Mouse (Mus musculus) gastrocnemius, adult 2 months (tissue): Measurements from ENCODE around the gene Dcun1d4. TPM values are rescaled to one million over a fixed set of nuclear protein-coding genes. Genes with fewer than 3 reads are reported as not detected.
A peak's percentile ranks its signal among the peaks of the same experiment; 100 is the strongest.

ENCODE experiments used
- DNase-seq: peaks from one replicate; pipeline ENCODE4 v3.0.0; 2022
- H3K27ac ChIP-seq: fragments of 200-600 bp; 2 replicates; pipeline ENCODE4 v1.8.1; 2022; ENCODE audit warnings: mild to moderate bottlenecking
- H3K4me3 ChIP-seq: fragments of 200-600 bp; 2 replicates; pipeline ENCODE4 v1.8.1; 2022; ENCODE audit warnings: mild to moderate bottlenecking, moderate library complexity
- CTCF ChIP-seq: fragments of 200-600 bp; IDR thresholded peaks from 2 replicates; pipeline ENCODE4 v1.8.1; 2022; ENCODE audit warnings: antibody characterized with exemption, mild to moderate bottlenecking, moderate library complexity
- intact Hi-C: fragments of 180-260 bp; cut with DNase I; formaldehyde crosslinking; loops from one replicate; pipeline ENCODE4 v1.15.1; 2025
- total RNA-seq, 2 experiments: library from RNA; stranded (reverse); gene quantifications; 2 replicates each; pipeline ENCODE4 v1.2.3; 2021

Dcun1d4 gene
- total RNA-seq, 2 experiments from 2014 or later = 10.5 to 12.2 TPM

DNA sequence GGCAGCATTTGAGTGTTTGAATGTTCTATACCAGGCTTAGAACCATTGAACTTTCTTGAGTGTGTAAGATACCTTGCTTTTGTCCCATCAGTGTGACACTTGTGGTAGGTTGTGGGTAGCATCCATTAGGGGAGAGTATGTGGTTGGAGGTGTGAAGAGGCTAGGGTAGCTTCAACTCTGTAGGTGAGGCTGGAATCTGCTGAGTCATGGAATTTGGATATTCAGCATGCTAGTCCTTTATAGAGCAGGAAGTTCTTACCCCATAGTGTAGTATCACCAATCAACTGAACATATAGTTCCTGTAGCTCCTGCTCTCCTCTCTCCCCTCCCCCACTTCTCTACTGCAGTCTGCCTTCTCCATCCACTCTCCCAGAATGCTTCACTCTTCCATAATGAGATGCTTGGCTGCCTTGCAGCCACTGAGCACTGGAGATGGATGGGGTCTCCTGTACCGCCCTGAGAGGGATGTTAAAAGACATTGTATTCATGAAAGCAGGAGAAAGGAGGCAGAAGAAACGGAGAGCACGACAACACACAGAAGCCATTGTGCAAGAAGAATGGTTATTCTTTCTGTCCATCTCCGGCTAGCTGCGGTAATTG lies 3.3 kb downstream of the Dcun1d4 start:
- intact Hi-C loops = no loop called here
- Histone ChIP-seq H3K4me3 (no peak overlapping the region), H3K27ac (no peak overlapping the region)
- TF ChIP-seq CTCF = no peak
- DNase-seq = no peak

DNA sequence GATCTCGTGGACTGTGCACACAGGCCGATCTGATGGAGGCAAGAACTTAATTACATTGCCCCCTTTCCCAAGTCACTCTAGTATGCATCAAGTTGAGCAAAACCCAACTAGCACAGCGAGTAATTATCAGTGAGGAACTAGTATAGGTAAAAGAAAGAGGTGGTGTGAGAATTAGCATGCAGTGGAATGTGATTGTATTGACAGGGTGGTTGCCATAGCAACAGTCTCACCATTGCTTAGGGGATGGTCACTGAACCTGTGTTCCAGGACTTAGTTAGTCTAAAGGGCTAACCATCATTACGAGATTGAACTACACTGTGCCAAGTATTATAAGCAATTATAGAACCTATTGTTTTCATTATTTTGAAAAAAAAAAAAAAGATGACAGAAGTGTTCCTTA lies 5.7 kb downstream of the Dcun1d4 start:
- intact Hi-C loops = no loop called here
- H3K4me3 ChIP-seq = no peak overlapping the region
- TF ChIP-seq CTCF = no peak
- DNase-seq = no peak
- H3K27ac ChIP-seq = no peak overlapping the region

DNA sequence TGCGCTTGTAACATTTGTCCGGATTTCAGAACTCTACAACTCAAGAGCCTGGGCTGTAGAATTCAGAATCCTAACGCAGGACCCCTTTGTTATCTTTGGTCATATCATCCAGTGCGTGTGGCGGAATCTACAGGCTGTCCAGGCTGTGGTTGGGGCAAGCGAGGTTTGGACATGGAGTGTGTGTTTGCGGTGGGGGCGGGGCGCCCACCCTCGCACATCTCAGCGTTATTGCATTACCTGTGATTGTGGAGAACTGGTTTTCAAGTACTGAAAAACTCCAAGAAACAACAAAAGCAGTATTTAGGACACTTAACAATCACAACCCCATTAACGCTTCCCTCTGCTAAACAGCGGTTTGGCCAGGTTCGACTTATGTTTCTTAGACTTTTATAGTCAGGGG lies 9.1 kb downstream of the Dcun1d4 start:
- TF ChIP-seq CTCF = no peak
- intact Hi-C loops = loop anchor here (5.0 kb wide), 1 partner anchor 157 kb away; the partner anchor contains the start of gene Sgcb
- no peak for DNase-seq
- Histone ChIP-seq H3K4me3 (peak overlapping the region; percentile 99), H3K27ac (peak overlapping the region; percentile 86)

DNA sequence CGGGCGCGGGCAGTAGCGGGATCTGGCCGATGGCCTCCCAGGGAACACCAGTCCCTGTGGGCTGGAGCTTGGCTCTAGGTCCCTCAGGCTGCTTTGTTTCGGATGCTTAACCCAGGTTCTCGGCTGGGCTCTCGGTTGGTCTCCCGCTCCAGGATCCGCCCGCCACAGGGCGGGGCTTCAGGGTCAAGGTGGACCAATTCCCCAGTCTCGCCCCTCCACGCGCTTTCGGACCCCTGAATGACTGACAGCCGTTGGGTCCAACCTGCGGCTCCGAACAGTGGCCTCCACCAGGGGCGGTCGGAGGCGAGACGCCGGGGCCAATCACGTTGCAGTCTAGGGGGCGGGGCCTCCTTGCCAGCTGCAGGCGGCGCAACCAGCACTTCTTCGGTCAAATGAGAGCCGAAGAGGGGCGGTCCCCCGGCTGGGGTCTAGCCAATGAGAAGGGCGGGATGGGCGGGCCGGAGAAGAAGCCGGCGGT lies 9.8 kb downstream of the Dcun1d4 start:
- H3K27ac ChIP-seq = peak overlapping the region; percentile 87
- TF ChIP-seq CTCF = peak; percentile 43
- DNase-seq = peak; percentile 100
- H3K4me3 ChIP-seq = peak overlapping the region; percentile 99
- intact Hi-C loops = loop anchor here (5.0 kb wide), 1 partner anchor 157 kb away; the partner anchor contains the start of gene Sgcb

DNA sequence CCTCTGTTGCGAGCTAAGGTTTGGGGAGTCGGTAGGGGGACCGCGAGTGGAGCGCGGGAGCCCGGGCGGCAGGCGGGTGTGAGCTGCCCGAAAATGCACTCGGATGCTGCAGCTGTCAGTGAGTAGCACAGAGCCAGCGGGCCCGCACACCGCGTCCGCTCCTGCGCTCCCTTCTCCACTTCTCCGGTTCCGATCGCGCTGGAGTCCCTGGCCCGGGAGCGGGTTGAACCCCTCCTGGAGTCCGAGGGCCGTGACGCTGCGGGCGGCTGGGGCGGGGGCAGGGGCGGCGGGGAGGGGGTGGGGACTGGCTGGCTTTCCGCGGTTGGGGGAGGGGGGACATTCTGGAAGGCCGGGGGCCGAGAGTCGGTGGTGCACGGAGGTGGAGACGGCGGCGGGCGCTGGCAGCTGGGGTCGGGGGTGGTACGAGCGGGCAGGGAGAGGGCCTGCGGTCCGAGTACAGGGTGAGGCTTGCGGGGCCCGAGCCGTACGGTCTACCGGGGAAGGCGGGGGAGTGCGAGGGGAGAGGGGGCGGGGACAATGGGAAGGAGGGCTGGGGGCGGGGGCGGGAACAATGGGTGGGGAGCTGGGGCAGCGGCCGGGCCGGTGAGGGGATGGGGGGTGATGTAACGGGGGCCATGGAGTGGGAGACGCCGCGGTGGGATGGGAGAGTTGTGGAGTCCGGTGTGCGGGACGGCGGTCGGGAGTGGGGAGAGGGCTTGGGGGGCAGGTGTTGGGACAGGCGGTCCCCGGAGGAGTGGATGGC lies 10.5 kb downstream of the Dcun1d4 start:
- peak overlapping the region; percentile 87 for H3K27ac ChIP-seq
- intact Hi-C loops = loop anchor here (5.0 kb wide), 1 partner anchor 156 kb away; the partner anchor contains the start of gene Sgcb
- peak overlapping the region; percentile 99 for H3K4me3 ChIP-seq
- DNase-seq = no peak
- no peak for TF ChIP-seq CTCF

DNA sequence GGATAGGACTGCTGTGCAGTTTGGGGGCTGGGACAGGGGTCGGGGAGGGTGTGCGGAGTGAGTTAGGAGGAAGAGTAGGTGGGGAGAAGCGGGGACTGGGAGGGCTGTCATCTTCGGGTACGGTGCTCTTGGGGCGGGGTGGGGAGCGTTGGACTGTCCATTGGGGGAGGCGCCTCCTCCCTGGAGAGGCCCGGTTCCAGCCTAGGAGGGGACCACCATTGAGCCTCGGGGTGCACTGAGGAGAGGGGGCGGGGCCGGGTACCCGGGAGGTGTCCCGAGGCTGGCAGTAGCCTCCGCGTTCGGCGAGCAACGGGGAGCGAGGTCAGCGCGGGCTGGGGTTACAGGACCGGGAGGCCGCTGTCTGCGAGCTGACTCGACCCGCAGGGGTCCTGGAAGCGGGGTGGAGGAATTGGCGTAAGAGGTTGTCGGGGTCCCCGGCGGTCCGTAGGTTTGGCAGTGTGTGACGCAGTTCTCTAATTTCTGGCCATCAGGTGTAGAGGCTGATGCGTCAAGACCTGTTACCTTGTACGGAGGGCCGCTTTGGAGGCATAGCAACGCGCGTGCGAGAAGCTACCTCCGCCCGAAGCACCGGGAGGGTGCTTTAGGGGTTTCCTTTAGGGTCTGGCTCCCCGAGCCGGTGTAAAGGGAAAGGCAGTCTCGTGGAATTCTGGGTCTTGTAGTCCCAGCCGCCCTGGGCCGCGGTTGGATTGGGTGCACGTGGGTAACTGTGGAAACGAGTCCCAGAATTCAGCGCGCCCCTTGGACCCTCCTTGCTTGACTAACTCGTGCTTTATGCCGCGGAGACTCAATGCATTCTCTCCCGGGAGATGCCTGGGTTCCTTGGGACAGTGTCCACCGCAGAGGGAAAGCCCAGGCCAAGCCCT lies 11.3 kb downstream of the Dcun1d4 start:
- intact Hi-C loops = loop anchor here (5.0 kb wide), 1 partner anchor 155 kb away; the partner anchor contains the start of gene Sgcb
- DNase-seq = peak; percentile 90
- Histone ChIP-seq H3K4me3 (peak overlapping the region; percentile 99), H3K27ac (peak overlapping the region; percentile 87)
- no peak for TF ChIP-seq CTCF

DNA sequence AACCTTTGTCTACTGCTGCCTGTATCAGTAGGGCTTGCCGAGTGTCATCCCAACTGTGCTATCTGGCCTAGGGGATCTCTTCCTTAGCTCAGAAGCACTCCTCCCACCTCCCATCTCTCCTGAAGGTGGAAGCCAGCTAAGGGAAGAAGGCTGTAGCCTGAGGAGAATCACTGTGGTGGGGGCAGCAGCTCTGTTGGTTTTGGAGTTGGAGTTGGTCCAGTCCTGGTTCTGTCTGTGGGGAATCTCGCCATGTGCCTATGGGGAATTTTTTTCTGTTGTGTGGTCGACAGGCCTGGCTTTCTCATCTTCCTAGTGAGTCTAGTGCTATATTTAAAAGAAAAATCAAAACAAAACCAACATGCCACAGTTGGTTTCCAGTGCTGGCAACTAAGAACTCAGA lies 16.6 kb downstream of the Dcun1d4 start:
- Histone ChIP-seq H3K4me3 (no peak overlapping the region), H3K27ac (0 out of 2 replicates have a peak overlapping the region, but pooled peaks have one; percentile 21)
- intact Hi-C loops = no loop called here
- no peak for DNase-seq
- no peak for TF ChIP-seq CTCF

DNA sequence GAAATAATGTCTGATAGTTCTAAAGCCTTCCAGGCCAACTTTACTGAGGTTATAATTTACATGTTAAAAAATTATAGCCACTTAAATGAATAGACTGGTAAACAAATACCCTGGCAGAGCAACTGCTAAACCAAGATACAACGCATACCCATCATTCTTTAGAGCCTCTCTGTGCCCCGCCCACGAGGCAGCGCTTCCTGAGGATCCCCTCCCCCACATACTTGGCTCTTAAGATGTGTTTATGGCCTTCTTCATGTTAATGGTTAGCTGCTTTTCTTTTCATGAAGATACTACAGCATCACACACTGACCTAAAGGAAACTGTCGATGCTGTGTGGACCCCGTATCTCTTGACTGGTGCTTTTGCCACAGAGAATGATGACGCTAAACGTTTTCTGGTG lies 17.8 kb downstream of the Dcun1d4 start:
- TF ChIP-seq CTCF = no peak
- intact Hi-C loops = no loop called here
- H3K27ac ChIP-seq = no peak overlapping the region
- H3K4me3 ChIP-seq = no peak overlapping the region
- no peak for DNase-seq

DNA sequence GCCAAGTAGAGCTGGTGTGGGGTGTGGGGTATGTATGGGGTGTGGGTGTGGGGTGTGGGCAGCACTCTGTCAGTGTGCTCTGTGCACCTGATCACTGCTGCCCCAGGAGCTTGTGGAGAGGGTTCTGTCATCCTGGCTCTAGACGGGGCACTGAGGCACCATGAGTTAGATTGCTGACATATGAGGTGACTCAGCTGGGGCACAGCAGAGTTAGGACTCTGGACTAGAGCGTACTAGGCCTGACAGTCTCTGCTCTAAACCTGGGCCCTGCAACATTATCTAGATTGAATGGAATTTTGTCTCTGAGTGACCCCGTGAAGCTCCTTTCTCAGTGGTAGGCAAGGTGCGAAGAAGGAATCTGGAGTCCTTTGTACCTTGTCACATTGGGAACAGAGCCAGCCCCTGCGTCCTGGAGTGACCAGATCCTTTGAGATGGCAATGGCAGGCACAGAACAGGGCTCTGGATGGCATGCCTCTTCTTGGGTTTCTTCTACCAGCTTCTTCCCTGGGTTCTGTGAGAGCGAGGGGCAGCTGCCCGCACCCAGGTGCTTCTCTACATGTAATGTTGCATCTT lies 20.2 kb downstream of the Dcun1d4 start:
- Histone ChIP-seq H3K27ac (no peak overlapping the region), H3K4me3 (no peak overlapping the region)
- DNase-seq = no peak
- no peak for TF ChIP-seq CTCF
- intact Hi-C loops = no loop called here

DNA sequence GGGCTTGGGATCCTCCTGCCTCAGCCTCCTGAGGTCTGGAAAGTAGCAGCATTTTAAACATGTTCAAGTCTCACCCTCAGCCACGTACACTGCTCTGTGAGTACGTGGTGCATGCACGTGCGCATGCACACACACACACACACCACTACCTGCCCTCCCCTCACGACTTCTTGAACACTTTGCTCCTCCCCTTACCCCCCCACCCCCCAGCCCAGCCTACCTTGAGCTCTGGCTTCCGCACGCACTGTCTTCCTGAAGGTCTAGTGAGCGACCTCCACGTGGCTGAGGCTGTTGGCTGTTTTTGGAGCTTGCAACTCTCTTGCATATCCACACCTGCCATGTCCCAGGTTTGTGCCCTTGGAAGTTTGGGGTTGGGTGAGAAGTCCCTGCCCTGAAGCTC lies 21.6 kb downstream of the Dcun1d4 start:
- no peak for TF ChIP-seq CTCF
- intact Hi-C loops = no loop called here
- Histone ChIP-seq H3K4me3 (no peak overlapping the region), H3K27ac (no peak overlapping the region)
- DNase-seq = no peak

DNA sequence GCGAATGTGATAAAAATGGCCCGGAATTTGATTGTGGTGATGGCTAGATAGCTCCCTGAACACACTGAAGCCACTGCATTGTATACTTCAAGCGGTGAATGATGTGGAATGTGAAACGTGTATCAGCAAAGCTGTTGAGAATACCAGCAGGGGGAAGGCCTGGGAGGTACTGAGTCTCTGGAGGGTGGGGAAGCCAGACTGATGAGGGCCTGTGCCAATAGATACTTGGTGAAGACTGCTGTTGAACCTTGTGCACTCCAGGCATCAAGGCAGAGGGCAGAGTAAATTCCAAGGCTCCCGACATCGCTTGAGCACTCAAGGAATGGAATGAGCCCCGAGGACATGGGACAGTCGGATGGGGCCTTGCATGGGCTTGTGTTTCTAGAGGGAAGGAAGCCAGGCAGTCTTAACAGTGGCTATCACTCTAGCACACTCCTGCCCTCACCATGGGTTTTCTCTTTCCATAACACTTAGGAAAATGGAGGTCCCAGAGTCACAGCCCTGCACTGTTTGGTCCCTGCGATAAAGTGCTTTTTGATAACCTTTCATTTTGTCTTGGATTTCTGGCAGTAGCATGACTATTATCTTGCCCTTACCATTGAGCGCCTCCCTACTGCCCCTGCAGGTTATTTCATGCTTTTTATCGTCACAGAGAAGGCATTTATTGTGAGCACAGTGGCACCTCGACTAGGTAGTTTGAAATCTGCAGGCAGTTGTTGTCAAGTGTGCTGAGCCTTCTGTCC lies 22.4 kb downstream of the Dcun1d4 start:
- no peak for TF ChIP-seq CTCF
- Histone ChIP-seq H3K4me3 (no peak overlapping the region), H3K27ac (no peak overlapping the region)
- DNase-seq = no peak
- intact Hi-C loops = no loop called here

DNA sequence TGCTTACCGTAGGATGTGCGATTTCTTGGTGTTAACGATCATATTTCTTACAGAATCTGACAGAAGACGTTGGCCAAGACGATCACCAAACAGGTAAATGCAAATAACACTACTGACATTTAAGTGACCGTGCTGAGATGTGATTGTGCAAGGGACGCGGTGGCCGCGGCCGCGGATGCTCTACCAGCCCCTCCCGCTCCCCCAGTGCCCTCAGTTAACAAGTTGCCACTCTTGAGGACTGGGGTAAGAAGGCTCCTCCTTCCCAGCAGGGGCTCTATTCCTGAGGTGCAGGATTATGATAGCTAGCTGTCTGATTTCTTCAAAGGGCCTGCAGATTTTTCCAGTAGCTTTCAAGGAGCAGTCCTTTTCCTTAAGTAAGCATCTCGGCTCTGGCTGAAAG lies 30.3 kb downstream of the Dcun1d4 start:
- Histone ChIP-seq H3K4me3 (no peak overlapping the region), H3K27ac (no peak overlapping the region)
- no peak for DNase-seq
- no peak for TF ChIP-seq CTCF
- intact Hi-C loops = no loop called here
